Mouse (Mus musculus): ENCODE data around the gene Cmip.

DNA sequence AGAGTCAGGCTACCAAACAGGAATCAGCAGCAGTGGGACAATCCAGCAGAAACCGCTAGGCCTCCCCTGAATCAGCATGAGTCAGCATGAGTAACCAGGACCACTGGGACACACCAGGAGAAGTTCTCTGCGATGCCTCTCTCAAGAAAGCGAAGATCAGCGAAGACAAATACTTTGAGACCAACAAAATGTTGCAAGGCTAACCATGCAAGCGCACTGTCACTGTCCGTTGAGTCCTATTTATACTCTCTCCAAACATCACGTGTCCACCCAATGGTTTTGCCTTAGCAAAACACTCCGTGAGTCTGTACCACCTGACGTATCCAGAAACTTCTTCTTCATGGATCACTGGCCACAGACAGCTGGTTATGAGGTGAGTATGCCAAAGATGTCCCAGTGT, 223.1 kb downstream of the Cmip start:
- no peak for TF ChIP-seq CTCF (IDR thresholded peaks at IDR 0.05; ENCODE audit: low read depth)
- TF ChIP-seq EP300 (IDR thresholded peaks at IDR 0.05; ENCODE audit: low read depth): no peak

Measured in liver, postnatal 0 days (tissue).